Mouse (Mus musculus) cerebellum, adult 8-10 months (tissue): ENCODE measurements around the gene Fam160a1.

Experiments used
- DNase-seq: peaks from one replicate; pipeline ENCODE4 v3.0.0; 2022

Gene Fam160a1

DNA sequence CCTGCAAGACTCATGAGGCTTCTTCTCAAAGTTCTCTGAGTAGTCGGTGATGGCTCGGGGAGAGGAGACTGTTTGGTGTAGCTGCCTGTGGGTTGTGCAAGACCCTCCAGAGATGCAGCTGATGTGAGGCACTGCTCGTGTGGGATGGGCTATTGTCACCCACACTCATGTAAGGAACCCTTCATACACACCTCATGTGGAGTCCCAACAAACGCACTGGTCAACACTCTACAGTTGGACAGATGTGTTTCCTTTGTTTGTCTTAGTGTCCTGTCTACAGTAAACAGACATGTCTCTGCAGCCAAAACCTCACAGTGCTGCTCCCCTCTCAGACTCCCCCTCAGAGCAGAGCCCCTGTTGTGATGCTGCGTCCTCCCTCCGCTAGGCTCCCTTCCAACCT lies 147.2 kb downstream of the Fam160a1 start:
- no peak for DNase-seq

DNA sequence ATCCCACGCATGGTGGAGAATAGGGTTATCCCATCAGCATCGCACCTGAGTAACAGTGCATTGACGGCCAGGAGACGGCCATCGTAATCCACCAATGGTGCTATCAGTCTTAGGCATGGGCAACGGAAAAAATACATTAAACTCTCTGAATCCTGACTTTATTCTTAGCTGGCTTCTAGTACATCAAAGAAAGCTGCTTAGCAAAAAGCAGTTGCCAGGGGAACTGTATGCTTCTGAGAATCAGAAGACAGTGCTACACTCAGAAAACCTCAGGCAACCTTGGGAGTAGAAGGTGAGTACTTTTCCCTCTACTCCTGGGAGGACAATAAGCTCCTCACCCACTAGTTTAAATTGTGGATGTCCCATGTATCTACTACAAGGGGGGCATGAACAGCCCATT lies 149.4 kb downstream of the Fam160a1 start:
- no peak for DNase-seq

DNA sequence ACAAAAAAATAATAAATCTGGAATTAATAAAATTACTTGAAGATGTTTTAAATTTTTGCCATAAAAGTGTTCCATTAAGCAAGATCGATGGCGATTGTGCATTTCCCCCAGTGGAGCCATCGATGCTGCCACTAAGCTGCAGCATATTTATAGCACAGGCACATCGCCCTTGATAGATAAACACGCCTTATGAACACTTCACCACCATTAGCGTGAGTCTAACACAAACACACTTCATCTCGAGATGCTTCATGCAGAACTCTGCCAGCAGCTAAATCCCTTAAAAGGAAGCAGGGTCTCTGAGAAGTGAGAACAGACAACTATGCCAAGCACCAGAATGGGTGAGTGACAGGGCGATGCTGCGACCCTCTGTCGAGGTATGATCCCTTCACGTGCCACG lies 150.4 kb downstream of the Fam160a1 start:
- no peak for DNase-seq

DNA sequence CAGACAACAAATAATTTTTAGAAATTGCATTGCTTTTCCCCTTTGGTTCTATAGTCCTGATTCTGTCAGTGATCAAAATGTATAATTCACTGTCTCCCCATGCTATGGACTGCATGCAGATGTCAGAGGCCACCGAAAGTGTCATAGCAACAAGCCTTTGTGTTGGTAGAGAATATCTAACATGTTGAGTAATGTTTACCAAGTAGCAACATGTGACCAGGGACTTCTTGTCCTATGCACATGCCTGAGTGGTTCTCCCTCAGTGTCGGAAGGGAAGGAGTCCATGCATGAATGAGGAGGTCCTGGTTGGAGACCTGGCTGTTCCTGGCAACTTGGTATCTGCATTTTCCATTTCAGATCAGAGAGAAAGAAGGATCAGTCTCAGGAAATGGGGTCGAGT lies 150.9 kb downstream of the Fam160a1 start:
- no peak for DNase-seq

DNA sequence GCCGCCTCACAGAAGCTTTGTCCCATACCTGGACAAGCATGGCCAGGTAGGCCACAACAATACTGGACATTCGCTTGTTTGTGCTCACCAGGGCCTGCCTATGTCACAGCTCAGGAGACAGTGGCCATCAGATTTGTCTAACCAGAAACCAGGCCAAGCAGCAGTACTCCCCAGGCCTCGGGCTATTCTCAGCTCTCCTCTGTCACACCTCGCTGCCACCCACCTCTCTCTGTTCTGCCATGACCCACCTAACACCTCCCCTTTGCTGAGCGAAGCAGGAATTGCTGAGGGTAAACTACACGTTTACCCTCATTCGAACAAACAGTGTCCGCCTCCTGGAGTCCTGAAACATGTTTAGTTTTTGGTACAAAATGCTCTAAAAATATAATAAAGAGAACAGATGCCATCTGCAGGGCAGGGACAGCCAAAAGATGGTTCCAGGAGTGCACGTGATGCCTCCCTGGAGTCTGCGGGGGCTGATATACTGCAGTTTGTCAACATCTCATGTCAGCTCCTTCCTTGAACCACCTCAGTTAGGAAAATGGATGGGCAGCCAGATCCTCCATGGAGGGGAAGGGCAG lies 152.4 kb downstream of the Fam160a1 start:
- DNase-seq, result peak; percentile 59

DNA sequence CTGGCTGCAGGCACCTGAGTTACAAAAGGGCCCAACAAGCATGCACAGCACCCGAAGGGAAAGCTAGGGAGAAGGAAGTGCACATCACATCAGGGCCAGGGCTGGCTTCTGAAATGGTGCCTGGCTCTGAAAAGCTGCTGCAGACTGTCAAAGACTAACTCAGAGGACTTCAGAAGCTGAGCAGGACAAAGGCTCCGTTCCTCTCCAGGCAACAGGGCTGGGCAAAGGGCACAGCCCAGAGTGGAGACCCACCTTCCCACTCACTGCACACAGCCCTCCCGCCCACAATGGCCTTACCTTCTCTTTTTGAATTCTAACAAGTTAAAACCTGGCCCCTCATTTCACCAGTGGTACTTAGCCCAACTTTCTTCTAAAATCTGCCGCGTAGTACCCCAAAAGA lies 153.3 kb downstream of the Fam160a1 start:
- DNase-seq, result no peak

DNA sequence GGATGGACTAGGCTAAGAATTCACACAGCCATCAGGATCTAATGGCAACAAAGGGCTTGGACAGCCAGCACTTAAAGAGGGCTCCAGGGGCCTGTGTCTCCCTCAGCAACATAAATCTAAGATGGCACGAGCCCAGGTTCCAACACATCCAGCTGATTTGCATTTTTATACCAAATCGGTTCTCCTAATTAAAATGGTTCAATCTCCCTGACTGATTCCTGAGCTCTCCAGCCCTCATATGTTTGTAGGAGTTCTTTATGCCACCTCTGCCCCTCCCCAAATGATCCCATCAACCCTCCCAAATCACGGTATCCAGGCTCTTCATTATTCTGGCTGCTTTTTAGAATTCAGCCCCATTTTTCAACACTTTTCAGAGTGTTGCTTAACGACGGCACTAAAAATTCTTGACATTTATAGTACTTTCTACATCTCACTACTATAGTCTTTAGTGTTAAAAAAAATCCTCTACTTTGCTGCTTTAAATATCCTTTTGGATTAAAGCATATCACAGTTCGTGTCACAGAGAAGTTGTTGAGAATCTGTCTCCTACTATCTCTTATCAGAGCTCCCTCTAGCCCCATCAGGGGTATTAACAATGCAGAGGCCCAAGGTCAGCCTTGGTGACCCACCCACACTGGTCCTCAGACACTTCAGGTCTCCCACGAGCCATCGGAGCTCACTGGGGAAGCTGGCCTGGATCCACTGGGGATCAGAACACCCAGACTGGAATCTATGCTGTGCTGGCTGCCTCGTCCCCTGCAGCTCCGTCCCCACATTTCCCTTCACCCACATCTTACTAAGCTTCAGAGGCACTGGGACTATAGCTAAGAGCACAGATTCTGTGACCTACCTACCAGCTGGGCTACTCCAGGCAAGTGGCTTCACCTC lies 154.9 kb downstream of the Fam160a1 start:
- DNase-seq, result no peak

DNA sequence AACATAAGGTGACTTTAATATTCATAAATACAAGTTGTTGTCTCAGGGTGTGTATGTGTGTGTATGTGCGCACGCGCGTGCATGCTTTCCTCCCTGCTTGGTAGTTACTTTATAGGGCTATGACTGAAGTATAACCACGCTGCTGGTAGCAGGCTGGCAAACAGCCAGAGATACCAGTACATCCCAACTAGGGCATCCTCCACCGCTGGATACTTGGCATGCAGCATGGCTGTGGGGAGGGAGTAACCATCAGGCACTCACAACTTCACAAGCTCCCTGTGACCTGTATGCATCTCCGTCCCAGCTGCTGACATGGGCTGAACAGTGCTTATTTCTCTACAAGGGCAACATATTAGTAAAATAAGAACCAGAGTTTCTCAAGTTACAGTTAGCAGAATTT lies 157.4 kb downstream of the Fam160a1 start:
- no peak for DNase-seq

DNA sequence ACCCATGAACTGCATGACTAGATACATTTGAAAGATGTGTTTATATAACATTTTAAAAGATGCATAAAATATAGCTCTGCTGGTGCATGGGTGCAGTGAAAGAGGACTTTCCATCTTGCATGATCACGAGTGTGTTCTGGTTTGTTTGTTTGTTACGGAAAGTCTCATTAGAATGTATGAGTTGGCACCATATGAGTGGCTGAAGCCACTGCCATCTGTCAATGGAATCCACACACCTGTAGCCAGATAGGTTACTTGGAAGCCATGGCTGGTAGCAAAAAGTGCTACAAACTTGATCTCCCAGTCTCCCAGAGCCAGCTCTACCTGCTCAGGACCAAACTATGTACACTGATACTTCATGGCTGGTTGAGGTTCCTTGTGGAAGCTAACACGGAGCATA lies 161.6 kb downstream of the Fam160a1 start:
- DNase-seq, result no peak

DNA sequence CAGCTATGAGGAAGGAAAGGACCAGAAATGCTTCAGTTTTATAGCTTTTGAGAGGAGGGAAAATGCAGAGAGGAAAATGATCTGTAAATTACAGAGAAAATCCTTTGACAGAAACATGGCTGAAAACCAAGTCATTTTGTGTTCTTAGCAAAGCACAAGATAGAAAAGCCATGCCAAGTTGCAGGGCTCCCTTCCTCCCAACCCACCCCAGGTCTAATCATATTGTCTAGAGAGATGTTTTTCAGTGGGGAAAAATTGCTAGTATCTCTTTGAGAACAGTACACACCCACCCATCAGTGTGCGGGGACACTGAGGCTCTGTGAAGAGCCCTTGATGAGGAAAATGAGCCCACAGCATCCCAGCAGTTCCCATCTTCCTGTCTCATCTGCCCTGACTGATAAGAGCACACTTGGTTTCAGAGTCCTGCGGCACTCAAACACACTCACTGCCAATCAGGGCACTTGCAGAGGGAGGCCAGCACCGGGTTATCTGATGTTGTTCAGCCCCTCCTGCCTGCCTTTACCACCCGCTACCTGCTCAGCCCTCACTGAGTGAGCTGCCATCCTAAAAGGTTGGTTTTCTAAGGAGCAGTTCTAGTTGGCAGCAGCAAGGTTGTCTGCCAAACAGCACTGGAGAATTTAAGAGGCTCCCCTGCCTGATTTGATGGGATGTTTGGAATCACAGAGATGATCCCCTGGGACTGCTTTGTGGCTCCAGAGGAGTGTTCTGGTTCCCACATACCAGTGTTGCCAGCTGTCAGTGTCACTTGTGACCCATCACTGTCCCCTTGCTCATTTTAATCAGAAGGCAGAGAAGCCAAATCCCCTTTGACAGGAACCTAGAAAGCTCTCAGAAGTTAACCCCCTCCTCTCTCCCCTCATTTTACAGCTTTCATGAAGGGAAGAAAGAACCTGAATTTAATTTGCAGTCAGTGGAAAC lies 164.1 kb downstream of the Fam160a1 start:
- DNase-seq, result no peak

DNA sequence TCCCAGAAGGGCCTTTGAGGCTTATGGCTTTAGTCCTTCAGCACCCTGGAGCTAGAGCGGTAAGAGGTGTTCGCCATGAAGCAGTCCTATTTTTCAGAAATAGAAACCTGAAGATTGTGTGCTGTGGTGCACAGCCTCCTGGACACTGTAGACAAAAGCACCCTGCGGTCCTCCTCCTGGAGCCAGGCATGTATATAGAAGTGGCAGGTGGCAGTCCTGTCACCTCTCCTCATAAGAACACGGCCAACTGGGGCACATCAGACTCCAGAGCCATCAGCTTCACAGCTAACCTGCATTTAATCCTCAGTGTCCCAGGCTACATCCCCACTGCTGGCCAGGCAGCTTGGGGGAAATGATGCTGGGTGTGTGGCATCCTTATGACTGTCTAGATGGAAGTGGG lies 167.9 kb downstream of the Fam160a1 start:
- DNase-seq, result peak; percentile 64

DNA sequence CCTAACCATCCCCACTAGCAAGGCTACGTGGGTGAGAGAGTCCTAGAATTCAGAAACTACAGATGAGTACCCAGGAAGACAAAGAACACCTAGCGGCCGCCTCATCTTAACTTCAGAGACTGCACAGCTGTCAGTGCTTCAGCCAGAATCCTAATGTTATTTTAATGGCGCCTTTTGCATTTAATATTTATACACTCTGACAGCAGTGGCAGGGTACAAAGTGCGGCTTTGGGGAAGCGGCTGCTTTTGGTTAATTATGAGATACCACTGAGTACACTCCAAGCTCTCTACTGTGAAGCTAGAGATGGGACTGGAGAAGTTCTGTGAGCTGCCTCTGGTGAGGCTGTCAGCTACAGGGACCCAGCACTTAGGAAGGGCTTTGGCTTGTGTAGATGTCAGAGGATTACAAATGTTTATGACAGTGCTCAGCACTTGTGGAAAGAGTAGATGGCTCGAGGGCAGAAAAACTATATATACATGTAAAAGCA lies 171.5 kb downstream of the Fam160a1 start:
- DNase-seq, result no peak

DNA sequence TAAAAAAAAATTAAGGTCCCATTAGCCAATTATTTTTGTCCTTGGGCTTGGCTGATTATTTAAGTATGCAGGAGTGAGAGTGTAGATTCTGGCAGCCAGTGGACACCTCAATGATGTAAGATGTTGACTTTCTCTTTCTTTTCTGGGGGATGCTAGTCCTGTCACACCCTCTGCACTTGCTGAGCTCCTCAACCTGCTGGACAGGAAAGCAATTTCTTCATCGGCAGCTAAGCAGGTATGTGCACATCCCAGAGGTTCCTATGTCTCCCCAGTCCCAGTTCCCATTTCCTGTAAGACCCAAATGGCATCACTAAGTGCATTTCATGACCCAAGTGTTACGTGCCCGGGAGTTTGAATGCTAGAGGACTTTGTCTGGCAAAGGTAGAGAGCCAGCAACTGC lies 172.3 kb downstream of the Fam160a1 start:
- no peak for DNase-seq

DNA sequence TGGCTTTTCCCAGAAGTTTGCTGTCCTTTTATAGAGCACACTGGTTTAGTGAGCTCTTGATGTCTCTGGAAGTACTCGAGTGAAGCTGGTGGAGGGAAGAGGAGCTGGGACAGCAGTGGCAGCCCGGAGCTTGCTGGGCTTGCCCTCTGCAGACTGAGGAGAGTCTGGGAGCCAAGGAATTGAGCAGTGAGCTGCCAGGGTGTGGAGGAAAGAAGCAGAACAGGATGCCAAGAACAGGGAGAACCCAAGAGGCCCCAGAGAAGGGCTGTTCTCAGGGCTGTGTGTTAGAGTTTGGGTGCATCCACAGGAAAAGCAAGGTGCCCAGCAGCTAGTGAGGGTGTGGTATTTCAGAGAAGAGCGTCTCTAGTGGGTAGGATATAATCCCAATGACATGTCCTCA lies 175.3 kb downstream of the Fam160a1 start:
- no peak for DNase-seq

DNA sequence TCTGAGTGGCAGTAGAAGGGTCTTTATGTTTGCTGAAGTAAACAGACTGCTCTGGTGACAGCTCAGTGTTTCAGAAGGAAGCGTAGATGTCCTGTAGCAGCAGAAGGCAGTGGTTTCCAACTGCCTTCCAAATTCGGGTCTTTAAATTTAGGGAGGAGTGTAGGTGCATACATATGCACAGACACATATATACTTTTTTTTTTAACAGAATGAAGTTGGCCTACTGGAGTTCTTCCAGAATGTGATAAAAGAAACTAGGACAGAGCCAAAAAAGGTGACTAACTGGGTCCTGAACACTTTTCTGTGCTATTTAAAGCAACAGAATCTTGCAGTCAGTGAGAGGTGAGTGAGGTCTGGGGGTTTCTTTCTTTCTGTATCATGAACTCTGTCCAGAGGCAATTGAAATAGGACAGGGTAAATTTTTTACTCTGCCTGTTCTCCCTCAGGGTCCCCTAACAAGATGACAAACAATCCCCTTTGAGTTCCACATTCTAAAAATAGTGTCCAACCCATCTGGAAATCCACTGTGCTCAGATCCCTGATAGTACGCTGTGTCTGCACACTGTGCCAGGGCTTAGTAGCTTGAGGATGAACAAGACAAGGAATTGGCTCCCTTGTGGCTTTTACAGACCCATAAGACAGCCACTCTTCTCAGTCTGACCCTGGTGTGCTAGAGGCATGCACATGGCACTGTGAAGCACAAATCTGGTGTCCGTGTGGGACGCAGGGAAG lies 180.2 kb downstream of the Fam160a1 start:
- no peak for DNase-seq

DNA sequence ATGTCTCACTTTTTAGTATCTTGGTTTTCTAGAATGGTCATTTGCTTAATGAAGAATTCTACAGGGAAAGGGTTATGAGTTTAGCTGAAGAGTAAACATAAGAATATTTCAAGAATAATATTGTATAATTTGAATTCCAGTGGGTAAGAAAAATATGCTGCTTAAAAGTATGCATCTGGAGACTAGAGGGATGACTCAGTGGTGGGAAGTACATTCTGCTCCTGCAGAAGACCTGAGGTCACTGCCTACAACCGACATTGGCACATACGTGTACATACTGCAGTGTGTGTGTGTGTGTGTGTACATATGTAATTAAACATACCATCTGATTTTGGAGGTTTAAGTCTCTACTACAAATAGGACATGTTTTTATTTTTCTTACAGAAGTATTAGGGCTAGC lies 181.5 kb downstream of the Fam160a1 start:
- no peak for DNase-seq

DNA sequence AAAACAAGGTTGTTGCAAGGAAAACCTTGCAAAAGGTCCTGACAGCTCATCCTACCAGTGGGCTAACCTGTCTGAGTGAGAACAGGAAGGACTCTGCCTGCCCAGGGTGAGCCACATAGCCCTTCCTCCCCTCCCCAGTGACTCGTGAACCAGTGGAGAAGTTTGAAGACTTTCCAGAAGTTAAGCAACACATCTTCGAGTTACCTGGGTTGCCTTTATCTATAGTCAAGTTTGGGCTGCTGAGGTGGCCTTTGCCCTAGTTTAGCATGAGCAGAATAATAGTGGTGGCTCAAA lies 182.0 kb downstream of the Fam160a1 start:
- no peak for DNase-seq

DNA sequence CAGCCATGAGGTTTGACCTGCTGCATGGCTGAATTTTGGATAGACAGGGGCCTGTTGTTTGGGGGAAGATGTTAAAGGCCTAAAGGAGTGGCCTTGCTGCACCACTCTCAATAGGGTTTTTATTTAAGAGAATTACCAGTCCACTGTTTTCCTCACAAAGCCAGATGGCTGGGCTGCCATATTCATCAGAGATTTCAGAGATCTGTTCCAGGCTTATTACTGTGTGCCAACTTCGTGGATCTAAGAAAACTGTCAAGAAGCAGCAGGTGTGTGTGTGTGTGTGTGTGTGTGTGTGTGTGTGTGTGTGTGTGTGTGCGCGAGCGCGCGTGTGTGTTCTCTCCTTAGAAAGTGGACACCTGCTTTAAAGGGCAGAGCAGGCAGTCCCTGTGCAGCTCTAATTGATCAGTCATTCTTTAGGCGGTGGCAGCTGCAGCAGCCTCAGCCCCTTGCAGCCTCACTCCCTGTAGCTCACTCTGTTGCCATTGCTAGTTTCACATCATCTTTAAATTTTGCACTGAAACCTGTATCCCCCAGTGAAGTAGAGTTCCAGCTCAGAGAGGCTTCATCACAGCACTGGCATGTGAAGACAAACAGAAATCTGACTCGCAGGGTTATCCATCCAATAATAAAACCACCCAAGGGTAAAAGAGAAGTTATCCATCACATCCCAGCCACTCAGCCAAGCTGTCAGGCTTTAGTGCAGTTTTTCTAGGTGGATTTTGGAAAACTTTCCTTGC lies 182.5 kb downstream of the Fam160a1 start:
- DNase-seq, result no peak

DNA sequence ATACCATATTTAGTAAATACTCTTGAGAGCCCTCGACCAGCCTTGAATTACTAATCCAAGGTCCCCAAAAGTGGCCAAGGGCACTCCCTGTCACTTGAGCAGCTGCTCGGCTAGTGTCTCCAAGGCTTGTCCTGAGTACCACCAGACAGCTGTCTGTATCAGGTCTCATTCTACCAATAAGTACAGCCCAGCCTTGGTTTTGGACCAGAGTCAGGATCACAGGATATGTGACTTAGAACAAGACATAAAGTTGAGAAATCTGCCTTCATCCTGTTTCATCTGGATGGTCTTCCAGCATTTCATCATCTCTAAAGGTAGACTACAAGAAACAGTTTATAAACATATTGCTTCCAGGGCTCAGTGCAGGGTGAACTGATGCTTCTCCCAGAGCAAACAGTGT lies 183.4 kb downstream of the Fam160a1 start:
- no peak for DNase-seq

DNA sequence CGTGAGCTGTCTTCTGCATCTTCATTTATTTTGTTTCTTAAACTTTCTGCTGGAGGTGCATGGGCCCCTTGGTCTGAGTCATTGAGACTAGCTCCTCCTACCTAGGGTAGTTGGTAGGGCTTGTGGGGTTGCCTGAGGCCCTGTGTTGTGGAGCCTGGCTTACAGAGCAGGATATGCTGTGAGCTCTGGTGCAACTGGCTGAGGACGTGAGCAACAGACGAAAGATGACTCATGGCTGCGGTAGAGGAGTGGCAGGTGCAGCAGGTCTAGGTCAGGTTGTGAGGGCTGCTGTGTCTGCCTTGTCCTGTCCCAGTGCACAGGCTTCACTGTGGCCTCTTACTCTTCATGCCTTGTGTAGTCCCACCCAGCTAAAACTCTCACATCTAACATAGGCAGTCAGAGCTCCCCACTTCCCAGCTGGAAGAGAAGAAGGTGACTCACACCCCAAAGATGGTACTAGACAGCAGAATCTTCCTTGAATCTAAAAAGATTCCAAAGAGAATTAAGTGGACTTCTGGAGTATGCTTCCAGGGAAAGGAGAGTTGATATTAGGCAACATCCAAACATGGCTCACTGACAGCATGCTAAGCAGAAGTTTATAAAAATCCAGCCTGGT lies 187.1 kb downstream of the Fam160a1 start:
- DNase-seq, result no peak

DNA sequence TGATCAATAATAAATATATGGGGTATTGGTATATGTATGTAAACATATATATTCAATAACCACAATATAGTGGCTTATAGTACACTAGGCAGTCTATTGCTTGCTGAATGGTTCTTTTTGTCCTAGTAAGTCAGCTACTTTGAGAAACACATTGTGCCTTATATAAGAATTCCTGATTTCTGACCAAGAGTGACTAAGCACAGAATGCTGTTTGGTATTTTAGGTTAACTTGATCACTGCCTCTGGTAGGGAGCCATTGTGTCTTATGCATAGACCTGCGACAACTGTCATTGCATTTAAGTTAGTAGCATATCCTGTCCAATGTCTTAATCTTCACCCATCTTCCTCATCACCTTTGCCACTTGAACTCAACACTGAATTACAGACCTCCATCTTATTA lies 197.3 kb downstream of the Fam160a1 start:
- DNase-seq, result no peak

DNA sequence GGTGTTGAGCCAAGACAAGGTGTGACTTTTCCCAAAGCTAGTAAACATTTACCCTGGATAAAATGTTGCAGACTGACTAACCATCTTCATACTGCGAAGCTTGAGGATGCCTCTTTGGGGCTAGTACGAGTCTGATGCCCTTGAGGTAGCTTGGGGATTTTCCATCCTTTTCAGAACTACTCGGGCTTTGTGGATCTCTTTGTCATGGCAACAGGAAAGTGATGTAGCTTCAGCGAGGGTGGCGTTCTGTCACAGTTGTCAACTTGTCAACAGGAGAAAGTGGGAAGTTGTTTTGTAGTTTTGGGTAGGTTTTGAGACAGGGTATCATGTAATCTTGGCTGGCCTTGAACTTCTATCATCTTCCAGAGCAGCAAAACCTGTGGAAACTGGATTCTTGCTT lies 197.7 kb downstream of the Fam160a1 start:
- DNase-seq, result no peak
